Mouse (Mus musculus): ENCODE measurements around the gene Rpia.

DNA sequence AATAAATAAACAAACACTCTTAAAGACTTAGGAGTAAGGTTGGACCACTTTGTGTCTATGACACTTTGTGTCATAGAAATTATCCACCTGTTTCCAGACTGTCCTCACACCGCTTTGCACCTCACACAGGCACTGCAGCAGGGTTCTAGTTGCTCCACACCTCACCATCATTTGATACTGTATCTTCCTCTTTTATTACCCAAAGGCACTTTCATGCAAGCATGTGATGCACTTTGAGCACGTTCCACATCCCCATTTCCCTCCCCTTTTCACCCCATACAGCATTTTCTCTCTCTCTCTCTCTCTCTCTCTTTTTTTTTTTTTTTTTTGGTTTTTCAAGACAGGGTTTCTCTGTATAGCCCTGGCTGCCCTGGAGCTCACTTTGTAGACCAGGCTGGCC lies 45.3 kb upstream of the Rpia start:
- TF ChIP-seq CTCF (IDR thresholded peaks at IDR 0.05; ENCODE audit: extremely low read depth, insufficient read length, insufficient replicate concordance, low read depth, low read length) (no peak), POLR2A (IDR thresholded peaks at IDR 0.05; ENCODE audit: low read depth, low read length) (no peak)
